In the genomic region with DNA sequence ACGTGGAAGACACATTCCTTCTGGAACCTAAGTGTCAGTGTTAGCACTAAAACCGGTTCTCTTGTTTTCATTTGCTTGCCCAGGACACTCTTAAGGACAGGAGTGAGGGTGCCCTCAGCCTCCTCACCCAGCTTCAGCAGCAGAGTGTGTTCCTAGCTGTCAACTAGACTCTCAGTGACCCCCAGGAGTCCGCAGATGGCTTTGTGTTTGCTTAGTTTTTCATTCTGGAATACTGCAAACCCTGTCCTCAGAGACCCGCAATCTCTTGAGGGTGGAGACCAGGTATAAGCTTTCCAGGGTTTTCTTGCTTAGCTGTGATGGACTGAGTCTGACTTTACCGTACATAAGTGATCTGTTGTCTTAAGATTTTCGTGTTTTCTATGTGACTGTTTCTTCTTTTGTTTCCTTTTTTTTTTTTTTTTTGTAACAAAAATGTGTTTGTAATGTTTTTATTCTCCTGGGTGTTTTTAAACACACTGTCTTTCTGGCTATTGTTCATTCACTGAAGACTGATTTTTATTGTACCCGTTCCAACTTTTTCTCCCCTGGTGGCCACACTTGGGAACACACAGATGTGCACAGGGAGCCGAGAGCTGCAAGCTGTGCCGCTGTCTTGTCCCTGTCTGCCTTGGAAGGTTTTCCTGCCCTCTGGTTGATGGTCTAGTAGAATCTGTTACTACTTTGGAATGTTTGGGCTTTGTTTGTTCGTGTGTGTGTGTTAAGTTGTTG, we compare ENCODE assay signal across 9 mouse cellular contexts. TPM values are rescaled to one million over a fixed set of nuclear protein-coding genes. Genes with fewer than 3 reads are reported as not detected.
DNase-seq lines count a peak whose midpoint lies in the region; ATAC-seq and TF ChIP-seq lines count a peak whose summit lies in the region.
"Had no signal": no experiment of that assay in that cellular context is flagged by ENCODE, and none has a peak within 500 bp of the region (broad histone marks: within the 10 kb centered on the region; RNA-seq: fewer than 3 reads in every experiment).

No protein-coding gene starts in this region.

- peak; percentile 77 for TF ChIP-seq CTCF in lung, postnatal 0 days (IDR thresholded peaks at IDR 0.05)

- H3K4me3 ChIP-seq in heart, embryonic 10.5 days: no peak overlapping the region
- H3K4me3 ChIP-seq in lung, postnatal 0 days (ENCODE audit: low read depth, low read length): no peak overlapping the region
- H3K4me3 ChIP-seq: hindbrain, embryonic 15.5 days had no signal

- H3K4me1 ChIP-seq in heart, embryonic 10.5 days: peaks cover 12% of the 10 kb centered on the region
- H3K4me1 ChIP-seq in lung, postnatal 0 days (ENCODE audit: insufficient read depth, low read depth, low read length): peaks cover 19% of the 10 kb centered on the region

- intact Hi-C loops in gastrocnemius, postnatal 14 days (cut with DNase I; ENCODE audit: low total_unique reads): no loop called here

- no peak overlapping the region for H3K9ac ChIP-seq in lung, postnatal 0 days (replicated peaks; ENCODE audit: low read depth)
- H3K9ac ChIP-seq: hindbrain, embryonic 15.5 days had no signal

- H3K27ac ChIP-seq in heart, embryonic 10.5 days: no peak overlapping the region
- H3K27ac ChIP-seq in lung, postnatal 0 days (ENCODE audit: low read length): peak overlapping the region; percentile 71
- H3K27ac ChIP-seq: hindbrain, embryonic 15.5 days had no signal

- DNase-seq in heart, adult 8-10 months (ENCODE audit: low spot score): peak; percentile 57
- no peak for DNase-seq in heart, embryonic 10.5 days (ENCODE audit: low spot score)
- peak; percentile 23 for DNase-seq in thymus, postnatal 0 days (ENCODE audit: low spot score)
- DNase-seq in thymus, postnatal 10 days (ENCODE audit: low spot score in 2 of 2): no peak
- DNase-seq in gastrocnemius, postnatal 14 days: peak; percentile 56
- peak; percentile 65 for DNase-seq in lung, postnatal 0 days (ENCODE audit: low spot score)
- no peak for DNase-seq in natural killer cell, adult 2 months (ENCODE audit: low spot score in 2 of 2)
- no peak for DNase-seq in layer of hippocampus, adult 18-20 months (ENCODE audit: low spot score in 2 of 2)

- H3K4me2 ChIP-seq in lung, postnatal 0 days (replicated peaks; ENCODE audit: low read depth, low read length): 0 out of 2 replicates have a peak overlapping the region, but pooled peaks have one; percentile 6
- H3K4me2 ChIP-seq: hindbrain, embryonic 15.5 days had no signal

- no peaks in the 10 kb centered on the region for H3K9me3 ChIP-seq in heart, embryonic 10.5 days
- H3K9me3 ChIP-seq in lung, postnatal 0 days (ENCODE audit: low read length): no peaks in the 10 kb centered on the region
- H3K9me3 ChIP-seq: hindbrain, embryonic 15.5 days had no signal

- WGBS in heart, embryonic 10.5 days: 63% methylated on average over 10 of the region's 10 CpGs
- 23% methylated on average over 10 of the region's 10 CpGs for WGBS in lung, postnatal 0 days

- no peaks in the 10 kb centered on the region for H3K36me3 ChIP-seq in heart, embryonic 10.5 days
- H3K36me3 ChIP-seq in lung, postnatal 0 days (ENCODE audit: insufficient read depth, low read length): no peaks in the 10 kb centered on the region
- H3K36me3 ChIP-seq: hindbrain, embryonic 15.5 days had no signal

- H3K27me3 ChIP-seq in heart, embryonic 10.5 days (ENCODE audit: insufficient read depth, poor library complexity, severe bottlenecking): no peaks in the 10 kb centered on the region
- no peaks in the 10 kb centered on the region for H3K27me3 ChIP-seq in lung, postnatal 0 days (replicated peaks; ENCODE audit: insufficient read depth, low read length)
- H3K27me3 ChIP-seq: hindbrain, embryonic 15.5 days had no signal

- no peak for TF ChIP-seq EP300 in lung, postnatal 0 days (IDR thresholded peaks at IDR 0.05)

- ATAC-seq in lung, postnatal 0 days: peak; percentile 38

RNA-seq across cellular contexts. Expression of a gene that starts 40.6 kb away (rescaled TPM):
- total RNA-seq in heart, adult 8-10 months (2022): 10 to 100 TPM in 2 of 4 experiments, 1 to 10 TPM in 2; 9.4 to 12.3 (median 10.8) TPM
- polyA plus RNA-seq in heart, embryonic 10.5 days (2016; fragmentation: Nextera tagmentation; extraction: Ambion mirVana): 56.9 and 57.5 TPM in 2 replicates
- 83.7 and 93.0 TPM in 2 replicates for polyA plus RNA-seq in thymus, postnatal 0 days (2015; fragmentation: Nextera tagmentation; extraction: Ambion mirVana)
- total RNA-seq in gastrocnemius, postnatal 14 days (2021): 1 to 10 TPM; 3.1 to 3.7 TPM
- 25.9 and 26.8 TPM in 2 replicates for polyA plus RNA-seq in lung, postnatal 0 days (2015; fragmentation: Nextera tagmentation; extraction: Ambion mirVana)
- total RNA-seq in layer of hippocampus, adult 18-20 months (2021): 10 to 100 TPM; 25.0 TPM

RNA-seq across cellular contexts. Expression of a gene that starts 44.8 kb away (rescaled TPM):
- 1 to 10 TPM; 4.1 to 6.8 (median 5.5) TPM for total RNA-seq in heart, adult 8-10 months (2022)
- polyA plus RNA-seq in heart, embryonic 10.5 days (2016; fragmentation: Nextera tagmentation; extraction: Ambion mirVana): 5.2 and 8.1 TPM in 2 replicates
- polyA plus RNA-seq in thymus, postnatal 0 days (2015; fragmentation: Nextera tagmentation; extraction: Ambion mirVana): 14.5 and 16.8 TPM in 2 replicates
- total RNA-seq in gastrocnemius, postnatal 14 days (2021): 1 to 10 TPM; 4.0 to 4.4 TPM
- 12.0 and 13.2 TPM in 2 replicates for polyA plus RNA-seq in lung, postnatal 0 days (2015; fragmentation: Nextera tagmentation; extraction: Ambion mirVana)
- 10 to 100 TPM; 39.2 to 41.7 TPM for total RNA-seq in layer of hippocampus, adult 18-20 months (2021)

Comparison
In these comparisons a context has a peak if more than half of its experiments do, and no peak if none do; other contexts are left out.
1. DNase-seq: peak in heart, adult 8-10 months (single experiment), thymus, postnatal 0 days (single experiment), gastrocnemius, postnatal 14 days (single experiment) and lung, postnatal 0 days (single experiment); none in heart, embryonic 10.5 days (single experiment), thymus, postnatal 10 days (0 of 2), natural killer cell, adult 2 months (0 of 2) and layer of hippocampus, adult 18-20 months (0 of 2).
2. RNA of a gene that starts 44.8 kb away (total RNA-seq): 39.2 to 41.7 TPM in layer of hippocampus, adult 18-20 months; 4.1 to 6.8 TPM in heart, adult 8-10 months and 4.0 to 4.4 TPM in gastrocnemius, postnatal 14 days; every median in the first group is over 4 times any median in the second.